Mouse (Mus musculus): ENCODE results near the gene Taf11. TPM values are rescaled to one million over a fixed set of nuclear protein-coding genes. Genes with fewer than 3 reads are reported as not detected.

Taf11 gene
- polyA plus RNA-seq, 1 experiment from 2014 or later, result 50.4 TPM

Other genes with a start within 250 kb of the Taf11 start
- 0.25 and 0.26 TPM in 2 replicates for gene Spdef, start 180.9 kb downstream of the Taf11 start, polyA plus RNA-seq (2014; fragmentation: Nextera tagmentation; extraction: Ambion mirVana)
- 11.8 and 12.5 TPM in 2 replicates for gene D17Wsu92e, start 89.2 kb downstream of the Taf11 start, polyA plus RNA-seq (2014; fragmentation: Nextera tagmentation; extraction: Ambion mirVana)
- gene Snrpc, start 71.7 kb downstream of the Taf11 start, polyA plus RNA-seq (2014; fragmentation: Nextera tagmentation; extraction: Ambion mirVana), result 226 and 242 TPM in 2 replicates
- gene Uhrf1bp1, start 53.4 kb downstream of the Taf11 start, polyA plus RNA-seq (2014; fragmentation: Nextera tagmentation; extraction: Ambion mirVana), result 3.8 and 4.1 TPM in 2 replicates
- 5.5 and 6.9 TPM in 2 replicates for gene Anks1, start 538 bp downstream of the Taf11 start, polyA plus RNA-seq (2014; fragmentation: Nextera tagmentation; extraction: Ambion mirVana)
- 0.34 and 0.49 TPM in 2 replicates for gene Tcp11, start 170.8 kb upstream of the Taf11 start, polyA plus RNA-seq (2014; fragmentation: Nextera tagmentation; extraction: Ambion mirVana)
- gene Scube3, start 232.3 kb upstream of the Taf11 start, polyA plus RNA-seq (2014; fragmentation: Nextera tagmentation; extraction: Ambion mirVana), result 1.7 and 2.3 TPM in 2 replicates